Mouse (Mus musculus) CH12.LX (cell line): ENCODE measurements around the gene Ccr1l1. TPM values are rescaled to one million over a fixed set of nuclear protein-coding genes. Genes with fewer than 3 reads are reported as not detected.
A peak's percentile ranks its signal among the peaks of the same experiment; 100 is the strongest.
"Not testable (repeated sequence)": the region's sequence is repeated elsewhere in the genome, so short reads cannot be mapped to it uniquely, and the experiment has no call there.

Source experiments
- DNase-seq: peaks from one replicate; pipeline ENCODE4 v3.0.0-alpha.2; 2013; ENCODE audit errors: extremely low read depth
- H3K27ac ChIP-seq: 2 replicates; pipeline ENCODE4 v1.5.1; 2012; ENCODE audit warnings: low read depth, mild to moderate bottlenecking, control low read depth, moderate library complexity; ENCODE audit not compliant: insufficient read depth
- H3K27me3 ChIP-seq: replicated peaks from 2 replicates; pipeline ENCODE3; 2012; ENCODE audit warnings: inconsistent platforms
- H3K36me3 ChIP-seq, 2 experiments: replicated peaks in 1 of 2; 2 replicates each; pipeline versions ENCODE3 to v1.6.1; 2012; ENCODE audit warnings: inconsistent platforms in 1 of 2, low read length in 1 of 2, mild to moderate bottlenecking in 1 of 2, mixed read lengths in 1 of 2, moderate library complexity in 1 of 2; ENCODE audit not compliant: control insufficient read depth in 1 of 2, insufficient read depth in 1 of 2
- H3K4me1 ChIP-seq, 2 experiments: 2 replicates each; pipeline ENCODE4 v1.6.1; 2012; ENCODE audit warnings: inconsistent platforms in 1 of 2, moderate library complexity in 1 of 2; ENCODE audit not compliant: insufficient read depth in 2 of 2, control insufficient read depth in 1 of 2
- H3K4me2 ChIP-seq: 2 replicates; pipeline ENCODE4 v1.6.1; 2012; ENCODE audit warnings: low read depth, mild to moderate bottlenecking, control low read depth; ENCODE audit not compliant: poor library complexity, insufficient read depth, severe bottlenecking
- H3K4me3 ChIP-seq, 3 experiments: fragments of 150-350 bp in 1 of 3; sonication (generic) in 1 of 3; replicated peaks in 1 of 3; 2 replicates each; pipeline versions ENCODE3 to v1.5.1; 2011 to 2012; ENCODE audit warnings: low read depth in 2 of 3, low read length in 2 of 3, mild to moderate bottlenecking in 2 of 3, moderate library complexity in 2 of 3, control low read depth in 1 of 3, improper control_type of control experiment in 1 of 3, inconsistent platforms in 1 of 3, mixed read lengths in 1 of 3; ENCODE audit not compliant: poor library complexity in 1 of 3
- H3K79me2 ChIP-seq: replicated peaks from 2 replicates; pipeline ENCODE4 v1.6.1; 2012; ENCODE audit warnings: mild to moderate bottlenecking, moderate library complexity; ENCODE audit not compliant: control insufficient read depth, poor library complexity, insufficient read depth, severe bottlenecking; ENCODE audit errors: extremely low read depth
- H3K9ac ChIP-seq: 2 replicates; pipeline ENCODE4 v1.6.1; 2012; ENCODE audit warnings: low read depth, mild to moderate bottlenecking, control low read depth, moderate library complexity; ENCODE audit not compliant: insufficient read depth
- H3K9me3 ChIP-seq: replicated peaks from 2 replicates; pipeline ENCODE3; 2012; ENCODE audit warnings: low read length, inconsistent platforms, mixed read lengths
- BHLHE40 ChIP-seq: IDR thresholded peaks from 2 replicates; pipeline ENCODE4 v1.6.1; 2011; ENCODE audit warnings: mild to moderate bottlenecking, low read depth, low read length, improper control_type of control experiment
- CHD1 ChIP-seq: IDR thresholded peaks from 2 replicates; pipeline ENCODE4 v1.6.1; 2012; ENCODE audit warnings: low read depth, low read length, improper control_type of control experiment, inconsistent platforms
- CTCF ChIP-seq, 2 experiments: IDR thresholded peaks in 1 of 2; conservative IDR thresholded peaks in 1 of 2; 2 replicates each; pipeline ENCODE4 v1.5.1; 2011 to 2012; ENCODE audit warnings: low read depth in 2 of 2, low read length in 2 of 2, improper control_type of control experiment in 1 of 2, inconsistent platforms in 1 of 2, mild to moderate bottlenecking in 1 of 2, moderate library complexity in 1 of 2
- ELF1 ChIP-seq: IDR thresholded peaks from 2 replicates; pipeline ENCODE4 v1.6.1; 2014; ENCODE audit warnings: low read depth, mild to moderate bottlenecking, inconsistent platforms, low read length, improper control_type of control experiment
- EP300 ChIP-seq: IDR thresholded peaks from 2 replicates; pipeline ENCODE4 v1.6.1; 2011; ENCODE audit warnings: low read length, improper control_type of control experiment
- GABPA ChIP-seq: IDR thresholded peaks from 2 replicates; pipeline ENCODE4 v1.6.1; 2012; ENCODE audit warnings: low read depth, low read length, improper control_type of control experiment, inconsistent platforms; ENCODE audit not compliant: insufficient replicate concordance
- HCFC1 ChIP-seq: IDR thresholded peaks from 2 replicates; pipeline ENCODE4 v1.6.1; 2012; ENCODE audit warnings: low read depth, mild to moderate bottlenecking, inconsistent platforms, low read length, improper control_type of control experiment
- IRF4 ChIP-seq: IDR thresholded peaks from 2 replicates; pipeline ENCODE4 v1.6.1; 2014; ENCODE audit warnings: low read depth, mild to moderate bottlenecking, inconsistent platforms, low read length, improper control_type of control experiment
- KAT2A ChIP-seq: IDR thresholded peaks from 2 replicates; pipeline ENCODE4 v1.6.1; 2012; ENCODE audit warnings: low read length, improper control_type of control experiment, inconsistent platforms; ENCODE audit not compliant: insufficient replicate concordance
- MAX ChIP-seq: IDR thresholded peaks from 2 replicates; pipeline ENCODE4 v1.6.1; 2011; ENCODE audit warnings: low read length, improper control_type of control experiment
- MEF2A ChIP-seq: IDR thresholded peaks from 2 replicates; pipeline ENCODE4 v1.6.1; 2014; ENCODE audit warnings: low read depth, mild to moderate bottlenecking, inconsistent platforms, low read length, improper control_type of control experiment, borderline replicate concordance
- MYC ChIP-seq: IDR thresholded peaks from 2 replicates; pipeline ENCODE4 v1.6.1; 2011; ENCODE audit warnings: low read depth, mild to moderate bottlenecking, improper control_type of control experiment, low read length
- RAD21 ChIP-seq: IDR thresholded peaks from 2 replicates; pipeline ENCODE4 v1.6.1; 2011; ENCODE audit warnings: low read depth, mild to moderate bottlenecking, low read length, improper control_type of control experiment, moderate library complexity
- RCOR1 ChIP-seq: conservative IDR thresholded peaks from 2 replicates; pipeline ENCODE4 v1.6.1; 2012; ENCODE audit warnings: low read depth, mild to moderate bottlenecking, inconsistent platforms, low read length, improper control_type of control experiment
- TBP ChIP-seq: conservative IDR thresholded peaks from 2 replicates; pipeline ENCODE4 v1.6.1; 2011; ENCODE audit warnings: low read depth, low read length, improper control_type of control experiment
- TCF12 ChIP-seq: IDR thresholded peaks from 2 replicates; pipeline ENCODE4 v1.6.1; 2014; ENCODE audit warnings: low read depth, mild to moderate bottlenecking, inconsistent platforms, low read length, improper control_type of control experiment
- UBTF ChIP-seq: IDR thresholded peaks from 2 replicates; pipeline ENCODE4 v1.6.1; 2012; ENCODE audit warnings: low read depth, mild to moderate bottlenecking, inconsistent platforms, low read length, improper control_type of control experiment, moderate library complexity
- USF2 ChIP-seq: conservative IDR thresholded peaks from 2 replicates; pipeline ENCODE4 v1.6.1; 2011; ENCODE audit warnings: low read depth, low read length, improper control_type of control experiment
- ZC3H11A ChIP-seq: IDR thresholded peaks from 2 replicates; pipeline ENCODE4 v1.6.1; 2012; ENCODE audit warnings: low read depth, mild to moderate bottlenecking, inconsistent platforms, low read length, improper control_type of control experiment
- dilution Hi-C: fragments of 300-500 bp; cut with MboI; formaldehyde crosslinking; loops from 2 replicates; pipeline ENCODE4 v1.14.3; 2020; ENCODE audit warnings: low sequenced_read_pairs; ENCODE audit not compliant: extremely low pct_unique_long_range_greater_than_20kb, extremely low pct_ligation_motif_present
- in situ Hi-C: fragments of 300-500 bp; cut with MboI; formaldehyde crosslinking; loops from 3 replicates; pipeline ENCODE4 v1.14.3; 2019; ENCODE audit warnings: low sequenced_read_pairs, low pct_ligation_motif_present, low pct_unique_long_range_greater_than_20kb, mixed read lengths
- polyA plus RNA-seq: library from polyadenylated mRNA; unstranded; fragments of >175 nt; gene quantifications from 2 replicates; pipeline ENCODE4 v1.2.1, GENCODE M21; 2012; ENCODE audit warnings: low read depth; ENCODE audit not compliant: insufficient read length
- total RNA-seq, 2 experiments: library from RNA; depleted of rRNA; stranded (reverse); fragments of 300-350 nt in 1 of 2; fragments of >200 nt in 1 of 2; gene quantifications; 2 replicates each; pipeline ENCODE4 v1.2.3; 2012 to 2014

Ccr1l1 gene
- total and polyA plus RNA-seq, 3 experiments = 0.08 TPM; not detected in 2

- 0 out of 2 replicates have a peak, but pooled peaks have one; percentile 56 for TF ChIP-seq RCOR1
- TF ChIP-seq CTCF (conservative IDR thresholded peaks at IDR 0.05 in 1 of 2, IDR thresholded peaks at IDR 0.05 in 1 of 2; ENCODE audit: low read depth in 2 of 2, low read length in 2 of 2) = no peak
- no peak for TF ChIP-seq ZC3H11A
- TF ChIP-seq EP300 = peak; percentile 97
- 0 out of 2 replicates have a peak, but pooled peaks have one; percentile 22 for TF ChIP-seq ELF1
- TF ChIP-seq GABPA = no peak
- TF ChIP-seq TCF12 = peak; percentile 82
- peak; percentile 99 for TF ChIP-seq MEF2A
- no peak for TF ChIP-seq USF2
- no peak for TF ChIP-seq CHD1
- TF ChIP-seq MAX = no peak
- no peak for TF ChIP-seq UBTF
- no peak for TF ChIP-seq KAT2A
- TF ChIP-seq TBP = peak; percentile 62; the same call in 1 of the 2 replicates
- TF ChIP-seq HCFC1 = no peak
Measured at GRCm38 (mm10) chr9:123975630-123976029, 2.6 kb downstream of the Ccr1l1 start (continued).

DNA sequence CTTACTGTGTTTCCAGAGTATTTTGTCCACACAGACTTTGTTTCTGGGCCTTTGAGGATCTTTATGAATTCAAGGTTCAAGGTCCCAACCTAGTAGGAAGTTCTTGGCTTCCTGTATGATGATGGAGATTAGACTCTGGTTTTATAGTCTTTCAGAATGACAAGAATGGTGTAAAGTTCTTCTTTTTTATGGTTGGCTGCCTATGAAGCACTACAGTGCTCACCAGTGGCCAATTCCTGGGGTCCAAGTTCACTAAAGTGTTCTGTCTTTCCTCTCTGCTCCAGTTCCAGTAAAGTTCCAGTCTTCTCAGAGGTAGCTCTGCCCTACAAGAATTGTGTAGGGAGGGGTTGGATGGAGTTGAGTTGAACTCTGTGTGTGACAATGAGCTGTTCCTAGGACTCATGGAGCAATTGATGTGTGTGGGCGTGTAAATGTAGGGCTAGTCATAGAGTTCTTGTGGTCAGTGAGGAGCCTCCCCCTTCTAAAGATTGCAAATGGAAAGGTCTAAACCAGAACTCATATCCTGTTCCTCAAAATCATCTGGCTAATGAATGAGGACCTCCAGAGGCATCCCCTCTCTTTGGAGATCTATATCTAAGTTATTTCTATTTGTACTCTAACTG is 9.8 kb downstream of the Ccr1l1 start, which contains the start of gene Ccr1:
Gene Ccr1 (minus strand): TSS at position 403 of the 623 bp plus-strand sequence.
- peak; percentile 64 for DNase-seq
- Histone ChIP-seq H3K9ac (no peak within 1 kb of the TSS), H3K4me1 (peaks cover 3 to 17% of the 10 kb centered on the region in 2 experiments; a peak in 3 of 4 replicates), H3K27ac (no peak within 1 kb of the TSS)
- TF ChIP-seq BHLHE40 = no peak
- 0 out of 2 replicates have a peak, but pooled peaks have one; percentile 23 for TF ChIP-seq IRF4
- TF ChIP-seq CTCF (conservative IDR thresholded peaks at IDR 0.05 in 1 of 2, IDR thresholded peaks at IDR 0.05 in 1 of 2; ENCODE audit: low read depth in 2 of 2, low read length in 2 of 2) = 0 out of 4 replicates have a peak, but pooled peaks of 1 of the 2 experiments have one; percentile 6
- peak; percentile 2 for TF ChIP-seq RAD21
- no peak for TF ChIP-seq MYC
- TF ChIP-seq, all 38 proteins: peak for 3
- no peaks in the 10 kb centered on the region for H3K9me3 ChIP-seq
- no peaks in the 10 kb centered on the region for H3K79me2 ChIP-seq
- no peaks in the 10 kb centered on the region for H3K27me3 ChIP-seq
- H3K36me3 ChIP-seq = no peaks in the 10 kb centered on the region
- in situ Hi-C loops (no loop called here), dilution Hi-C loops (no loop called here)
- H3K4me3 ChIP-seq = peak within 1 kb of the TSS in 2 of 3 experiments; percentile 15 to 29
- peak within 1 kb of the TSS; percentile 15; the same call in 1 of the 2 replicates for H3K4me2 ChIP-seq

DNA sequence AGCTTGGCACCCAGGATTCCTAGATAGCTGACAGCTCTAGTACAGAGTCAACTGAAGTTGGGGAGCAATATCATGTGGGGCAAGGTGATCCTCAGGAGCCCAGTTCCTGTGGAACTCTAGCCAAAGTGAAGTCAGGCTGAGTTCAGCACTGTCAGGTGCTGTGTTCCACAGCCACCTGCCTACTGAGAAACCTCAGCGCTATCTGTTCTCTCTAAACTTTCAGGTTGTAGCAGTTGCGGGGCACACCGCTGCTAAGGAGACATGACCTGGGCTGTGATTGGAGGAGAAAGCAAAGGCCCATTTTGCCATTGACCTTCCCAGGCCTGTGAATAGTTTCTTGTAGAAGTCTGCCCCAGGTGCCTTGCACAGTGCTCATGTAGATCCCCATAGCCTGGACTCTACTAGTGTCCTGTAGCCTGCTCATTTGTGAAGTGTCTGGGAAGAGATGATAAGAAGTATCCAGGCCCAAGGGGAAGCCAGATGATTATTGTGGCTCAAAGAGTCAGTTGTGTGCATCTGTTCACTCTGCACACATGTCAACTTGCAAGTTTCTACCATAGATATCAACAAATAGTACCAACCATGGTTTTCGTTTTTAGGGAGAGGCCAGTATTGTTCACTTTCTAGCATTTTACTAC is 11.2 kb downstream of the Ccr1l1 start:
- H3K36me3 ChIP-seq, DNase-seq, in situ Hi-C loops, H3K79me2 ChIP-seq, H3K27me3 ChIP-seq, H3K4me2 ChIP-seq, H3K9me3 ChIP-seq, H3K4me3 ChIP-seq, H3K9ac ChIP-seq, H3K27ac ChIP-seq, dilution Hi-C loops: not testable (repeated sequence)
- peaks cover 3 to 17% of the 10 kb centered on the region in 2 experiments; a peak in 3 of 4 replicates for H3K4me1 ChIP-seq
